Mouse (Mus musculus) megakaryocyte, adult 5-6 weeks (primary cell): ENCODE measurements around the gene Olfr313. TPM values are rescaled to one million over a fixed set of nuclear protein-coding genes. Genes with fewer than 3 reads are reported as not detected.
"Not testable (repeated sequence)": the region's sequence is repeated elsewhere in the genome, so short reads cannot be mapped to it uniquely, and the experiment has no call there.

Experiments
- ATAC-seq: 2 replicates; pipeline ENCODE4 v1.8.0; 2016; ENCODE audit warnings: mild to moderate bottlenecking, inconsistent platforms; ENCODE audit not compliant: poor library complexity, severe bottlenecking
- total RNA-seq, 2 experiments: library from RNA; stranded (forward) in 1 of 2; stranded (reverse) in 1 of 2; fragments of 153-499, 151-499 nt in 1 of 2; fragments of 221-1000, 200-1000 nt in 1 of 2; gene quantifications; 2 replicates each; pipeline versions ENCODE4 v1.2.3 to v1.2.4; 2015 to 2017

The Olfr313 gene
- not detected in 2 replicates for total RNA-seq (2015)
- total RNA-seq (2017): not detected in 2 replicates

DNA sequence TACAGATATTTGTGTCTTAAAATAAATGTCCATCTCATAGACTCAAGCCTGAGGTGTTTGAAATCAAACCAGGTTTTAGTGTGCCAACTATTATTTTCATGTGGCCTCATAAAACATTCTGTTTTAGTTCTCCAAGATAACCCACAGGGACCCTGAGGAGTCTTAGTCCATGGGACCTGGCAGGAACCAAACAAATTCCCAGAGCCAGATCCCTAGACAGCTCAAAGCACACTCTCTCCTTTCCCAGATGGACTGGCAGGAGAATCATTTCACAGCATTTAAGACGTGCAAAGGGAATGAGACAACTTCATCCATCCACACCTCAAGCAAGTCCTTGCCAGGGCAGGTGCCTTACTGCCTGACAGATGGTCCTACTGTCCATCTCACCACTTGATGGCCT is at the start of gene Olfr313:
Gene Olfr313 (plus strand): TSS at position 301 of the 400 bp plus-strand sequence.
- ATAC-seq: not testable (repeated sequence)

DNA sequence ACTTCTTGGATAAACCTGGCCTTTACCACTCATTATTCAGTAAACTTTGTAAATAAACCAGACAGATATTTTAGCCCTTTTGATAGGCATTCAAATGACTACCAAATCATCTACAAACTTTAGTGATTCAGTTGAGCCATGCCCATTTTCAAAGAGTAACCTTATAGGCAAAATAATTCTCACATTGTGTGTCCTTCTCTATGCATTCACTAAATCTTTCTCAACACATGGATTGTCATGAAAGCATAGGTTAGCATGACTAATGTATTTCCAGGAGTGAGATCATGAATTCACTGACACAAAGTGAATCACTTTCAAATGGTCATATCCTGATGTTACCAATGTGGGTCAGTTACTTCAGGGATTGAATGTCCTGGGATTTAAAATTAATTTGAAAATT is 41.9 kb upstream of the Olfr313 start, which contains the start of gene Olfr315:
Gene Olfr315 (plus strand): TSS at position 301 of the 400 bp plus-strand sequence.
- ATAC-seq: no peak

DNA sequence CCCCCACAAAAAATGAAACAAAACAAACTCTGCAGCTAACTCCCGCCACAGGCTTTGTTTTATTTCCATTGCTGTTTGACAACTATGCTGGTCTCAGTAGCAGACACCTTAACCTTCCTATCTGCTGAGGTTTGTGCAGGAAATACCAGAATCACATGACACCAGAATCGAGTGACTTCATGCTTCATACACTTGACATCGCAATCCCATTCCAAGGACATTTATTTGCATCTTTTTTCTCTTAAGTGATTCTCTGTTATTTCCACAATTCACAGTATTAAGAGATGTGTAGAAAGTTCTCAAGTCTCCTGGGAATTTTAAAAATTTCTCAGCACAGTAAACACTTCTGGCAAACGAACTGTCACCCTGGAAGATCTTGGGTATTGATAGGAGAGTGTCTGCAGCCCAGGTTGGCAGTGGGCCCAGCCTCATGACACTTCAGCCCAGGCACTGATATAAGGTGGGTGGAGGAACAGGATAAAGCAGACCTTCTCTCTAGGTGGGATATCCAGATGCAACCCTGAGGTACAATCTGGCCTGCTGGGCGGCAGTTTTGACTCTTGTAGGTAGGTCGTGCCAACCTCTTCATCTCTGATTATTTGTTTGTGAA is 32.2 kb upstream of the Olfr313 start, which contains the start of gene Olfr314:
Gene Olfr314 (plus strand): TSS at position 473 of the 610 bp plus-strand sequence.
- ATAC-seq: no peak

DNA sequence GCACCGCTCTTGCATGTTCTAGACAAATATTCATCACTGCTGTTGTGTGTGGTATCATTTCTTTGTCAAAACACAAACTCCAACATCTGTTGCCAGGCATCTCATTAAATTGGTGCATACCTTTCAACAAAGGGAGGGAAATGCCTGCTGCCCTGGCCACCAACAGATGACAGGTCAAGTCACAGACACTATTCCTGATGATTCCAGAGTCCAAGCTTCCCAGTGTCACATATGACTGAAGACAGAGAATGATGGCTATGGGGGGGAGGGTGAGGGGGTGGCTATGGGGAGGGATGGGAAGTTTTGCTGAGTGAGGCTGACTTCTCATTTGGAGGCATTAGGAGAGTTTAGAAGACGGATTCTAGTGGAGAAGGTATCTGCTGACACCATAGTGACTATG is 30.6 kb upstream of the Olfr313 start:
- ATAC-seq: no peak

DNA sequence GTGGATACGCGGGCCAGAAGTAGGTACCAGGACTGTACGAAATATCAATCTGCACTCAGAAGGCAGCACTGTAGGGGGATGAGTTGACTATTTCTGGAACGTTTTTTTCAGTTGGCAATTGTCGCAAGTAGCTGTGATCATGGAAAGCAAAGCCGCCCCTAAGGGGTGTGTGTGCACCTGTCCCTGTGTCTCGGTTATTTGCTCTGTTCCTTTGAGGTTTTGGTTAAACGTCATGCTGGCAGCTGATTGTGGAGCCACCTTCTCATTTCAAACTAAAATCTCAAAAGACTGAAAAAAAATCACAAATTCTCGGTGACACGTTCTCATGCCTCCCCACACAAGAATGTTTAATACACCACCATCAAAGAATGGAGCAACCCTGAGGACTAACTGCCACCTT is 27.1 kb upstream of the Olfr313 start:
- ATAC-seq: no peak

DNA sequence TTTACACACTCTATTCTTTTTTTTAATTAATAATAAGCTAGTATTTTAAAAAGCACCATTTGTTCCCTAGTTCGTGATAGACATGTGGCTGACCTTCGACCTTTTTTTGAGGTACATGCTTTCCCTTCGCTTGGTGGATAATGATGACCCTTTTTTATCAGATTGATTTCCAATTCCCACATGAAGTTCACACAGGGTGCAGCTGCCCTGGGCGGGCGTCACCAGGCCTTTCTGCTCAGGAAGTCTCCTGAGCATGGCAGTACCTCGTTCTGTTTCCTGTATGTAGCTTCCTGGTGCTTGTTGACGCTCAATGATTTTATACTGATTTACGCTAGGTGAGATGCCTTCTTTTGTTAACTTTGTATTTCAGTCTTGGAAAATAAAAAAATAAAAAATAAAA is 26.5 kb upstream of the Olfr313 start:
- ATAC-seq: no peak

DNA sequence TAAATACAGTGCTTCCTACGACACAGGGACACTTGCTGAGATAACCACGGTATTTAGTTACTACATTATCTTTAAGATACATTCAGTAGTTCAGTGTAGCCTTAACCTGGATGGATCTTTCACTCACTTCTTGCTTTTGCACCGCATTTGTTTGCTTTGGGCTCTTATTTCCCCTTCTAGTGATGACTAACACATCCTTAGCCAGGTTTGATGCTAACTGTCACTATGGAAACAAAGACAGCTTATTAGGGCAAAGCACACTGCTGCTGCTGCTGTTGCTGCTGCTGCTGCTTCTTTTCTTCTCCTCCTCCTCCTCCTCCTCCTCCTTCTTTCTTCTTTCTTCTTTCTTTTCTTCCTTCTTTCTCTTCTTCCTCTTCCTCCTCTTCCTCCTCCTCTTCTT is 25.3 kb upstream of the Olfr313 start:
- no peak for ATAC-seq

DNA sequence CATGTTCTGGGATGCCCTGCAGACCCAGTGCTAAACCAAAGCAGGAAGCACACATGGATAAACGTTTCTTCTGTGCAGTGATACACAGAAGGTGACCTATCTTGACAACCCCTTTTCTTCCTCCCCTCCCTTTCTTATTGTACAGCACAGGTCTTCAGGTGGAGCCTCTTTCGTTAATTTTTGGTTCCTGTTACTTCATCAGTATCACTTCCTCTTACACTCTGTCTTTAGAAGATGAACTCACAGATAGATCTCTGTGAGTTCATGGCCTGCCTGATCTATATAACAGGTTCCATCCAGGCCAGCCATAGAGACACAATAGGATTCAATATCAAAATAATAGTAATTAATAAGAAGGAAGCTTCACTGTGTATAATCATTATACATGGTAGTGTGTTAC is 24.7 kb upstream of the Olfr313 start:
- peak; percentile 54 for ATAC-seq

DNA sequence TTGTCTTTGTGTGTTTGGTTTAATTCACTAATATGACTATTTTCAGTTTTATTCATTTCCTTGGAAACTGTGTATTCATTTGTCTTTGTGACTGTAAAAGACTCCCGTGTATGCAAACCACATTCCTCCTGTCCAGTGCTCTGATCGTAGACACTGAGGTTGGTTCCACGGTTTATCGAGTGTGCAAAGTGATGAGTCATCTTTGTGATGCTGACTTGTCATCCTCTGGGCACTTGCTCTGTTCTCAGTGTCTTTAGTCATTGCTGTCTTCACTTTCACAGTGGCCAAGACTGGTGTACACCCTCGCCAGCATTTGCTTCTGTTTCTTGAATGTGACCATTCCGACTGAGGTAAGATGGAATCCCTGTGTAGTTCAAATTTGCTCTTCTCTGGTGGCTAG is 24.2 kb upstream of the Olfr313 start:
- no peak for ATAC-seq

DNA sequence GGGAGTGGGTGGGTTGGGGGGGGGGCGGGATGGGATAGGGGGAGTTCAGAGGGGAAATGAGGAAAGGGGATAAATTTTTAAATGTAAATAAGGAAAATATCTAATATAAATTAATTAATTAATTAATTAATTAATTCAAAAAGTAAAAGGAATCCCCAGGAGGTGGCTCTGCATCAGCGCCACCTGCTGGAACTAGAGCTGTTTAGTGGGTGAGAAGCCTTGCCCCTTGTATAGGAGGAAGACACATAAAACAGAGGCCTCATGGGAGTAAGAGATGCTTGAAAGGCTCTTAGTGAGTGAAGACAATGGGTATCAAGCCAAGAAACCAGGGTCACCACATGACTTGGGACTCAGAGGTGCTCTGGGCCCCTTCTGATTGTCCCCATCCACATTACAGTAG is 18.9 kb upstream of the Olfr313 start:
- no peak for ATAC-seq

DNA sequence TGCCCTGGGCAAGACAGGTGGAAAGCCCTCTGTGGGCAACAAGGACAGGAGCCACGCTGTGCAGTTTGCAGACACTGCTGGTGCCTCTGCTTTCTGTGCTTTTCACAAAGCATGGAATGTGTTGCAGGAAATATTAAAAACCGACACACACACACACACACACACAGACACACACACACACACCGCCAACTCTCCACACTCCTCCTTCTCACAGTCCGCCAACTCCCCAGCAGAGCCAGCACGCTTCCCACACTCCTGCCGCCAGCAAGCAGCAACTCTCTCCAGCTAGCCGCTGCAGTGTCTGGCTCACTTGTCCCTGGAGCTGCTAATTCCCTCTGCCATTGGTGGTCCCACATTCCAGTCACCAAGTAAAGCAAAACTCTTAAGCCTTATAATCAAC is 17.9 kb upstream of the Olfr313 start:
- ATAC-seq: no peak

DNA sequence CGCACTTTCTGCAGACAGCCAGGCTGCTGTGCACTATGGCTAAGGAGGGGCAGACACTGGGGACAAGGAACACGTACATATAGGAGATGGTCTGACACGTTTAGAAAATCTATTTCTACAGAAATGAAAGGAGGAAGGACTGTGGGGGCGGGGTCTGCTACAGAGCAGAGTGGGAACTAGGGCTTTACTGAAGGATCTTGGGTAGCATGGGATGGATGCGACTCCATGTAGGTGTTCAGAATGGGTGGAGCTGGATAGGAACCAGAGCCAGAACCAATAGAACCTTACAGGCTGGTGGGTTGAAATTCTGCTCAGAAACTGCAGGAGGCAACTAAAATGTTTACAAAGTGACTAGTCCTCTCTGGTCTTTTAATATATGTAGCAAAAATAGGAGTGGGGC is 15.1 kb upstream of the Olfr313 start:
- no peak for ATAC-seq

DNA sequence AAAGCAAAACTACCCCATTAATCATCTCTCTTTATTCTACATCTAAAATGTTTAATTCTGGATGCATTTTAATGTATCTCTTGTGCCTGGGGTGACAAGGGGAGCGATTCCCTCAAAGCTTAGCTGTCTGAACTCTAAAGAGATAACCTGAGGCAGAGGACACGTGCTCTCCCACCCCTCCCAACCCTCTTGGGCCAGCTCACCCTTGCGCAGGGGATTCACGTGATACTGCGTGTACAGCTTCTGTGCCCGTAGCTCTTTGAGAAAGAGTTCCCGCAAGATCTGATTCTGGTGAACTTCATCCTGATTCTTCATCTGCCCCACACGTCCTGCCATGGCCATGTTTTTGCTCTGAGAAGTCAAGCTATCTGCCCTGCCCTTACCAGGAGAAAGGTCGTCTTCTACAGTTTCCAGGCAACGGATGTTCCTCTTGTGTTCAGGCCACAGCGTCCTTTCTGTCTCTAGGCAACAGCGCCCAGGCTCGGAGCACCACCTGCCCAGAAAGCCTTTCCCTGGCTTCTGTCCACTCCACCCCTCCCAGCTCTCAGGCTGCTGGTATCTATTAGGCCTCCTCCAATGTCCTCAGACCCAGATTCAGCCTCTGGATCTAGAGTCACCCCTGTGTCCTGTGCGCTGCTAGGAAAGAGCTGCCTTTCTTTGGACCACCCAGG is 13.1 kb upstream of the Olfr313 start, which contains the start of gene Fam183b:
Gene Fam183b (minus strand): TSS at position 403 of the 671 bp plus-strand sequence.
- no peak for ATAC-seq

DNA sequence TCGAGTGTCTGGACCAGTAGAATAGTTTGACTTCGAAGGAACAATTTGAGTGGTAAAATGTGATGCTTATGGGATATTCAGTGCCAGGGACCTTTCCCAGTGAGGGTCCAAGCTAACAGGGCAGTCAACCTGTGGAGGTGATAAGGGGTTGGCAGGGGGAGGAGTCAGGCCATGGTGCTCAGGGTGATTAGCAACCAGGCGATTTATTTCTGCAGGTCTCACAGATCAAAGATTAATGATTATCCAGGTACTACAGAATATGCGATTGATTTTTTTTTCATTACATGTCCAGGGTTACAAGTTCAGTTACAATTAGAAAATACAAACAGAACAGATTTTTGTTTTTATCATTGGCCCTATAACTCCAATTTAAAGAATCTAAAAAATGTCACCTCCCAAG is 10.9 kb upstream of the Olfr313 start:
- ATAC-seq: no peak

DNA sequence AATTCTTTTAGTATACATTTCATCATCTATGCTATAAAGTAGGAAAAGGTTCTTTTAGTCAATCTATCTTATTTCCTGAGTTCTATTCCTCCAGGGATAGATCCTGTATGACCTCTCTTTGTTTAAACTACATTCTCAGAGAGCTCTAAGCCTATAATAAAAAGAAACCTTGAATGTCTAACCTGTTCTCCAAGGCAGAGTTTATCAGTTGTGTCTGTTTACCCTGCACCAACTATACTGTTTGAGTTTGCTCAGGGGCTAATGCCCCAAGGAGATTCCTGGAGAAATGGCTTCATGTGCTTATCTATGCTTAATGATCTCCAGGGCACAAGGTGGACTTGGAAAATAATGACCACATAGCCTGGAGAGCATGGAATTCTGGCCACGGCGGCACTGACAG is 10.4 kb upstream of the Olfr313 start:
- ATAC-seq: no peak

DNA sequence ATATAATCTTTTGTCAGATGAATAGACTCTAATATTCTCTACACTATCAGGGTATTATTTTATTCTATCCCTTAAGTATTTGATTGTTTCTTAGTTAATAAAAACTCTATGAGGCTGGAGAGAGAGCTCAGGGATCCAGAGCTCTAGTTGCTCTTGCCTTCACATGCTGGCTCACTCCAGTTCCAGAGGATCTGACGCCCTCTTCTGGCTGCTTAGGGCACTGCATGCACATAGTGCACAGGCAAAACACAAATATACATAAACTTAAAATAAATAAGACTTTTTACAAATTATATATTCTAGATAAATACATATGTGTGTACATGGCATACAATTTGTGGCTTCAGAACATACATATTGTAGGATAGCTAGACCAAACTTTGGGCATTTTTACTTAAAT is 2.8 kb upstream of the Olfr313 start:
- ATAC-seq: no peak

DNA sequence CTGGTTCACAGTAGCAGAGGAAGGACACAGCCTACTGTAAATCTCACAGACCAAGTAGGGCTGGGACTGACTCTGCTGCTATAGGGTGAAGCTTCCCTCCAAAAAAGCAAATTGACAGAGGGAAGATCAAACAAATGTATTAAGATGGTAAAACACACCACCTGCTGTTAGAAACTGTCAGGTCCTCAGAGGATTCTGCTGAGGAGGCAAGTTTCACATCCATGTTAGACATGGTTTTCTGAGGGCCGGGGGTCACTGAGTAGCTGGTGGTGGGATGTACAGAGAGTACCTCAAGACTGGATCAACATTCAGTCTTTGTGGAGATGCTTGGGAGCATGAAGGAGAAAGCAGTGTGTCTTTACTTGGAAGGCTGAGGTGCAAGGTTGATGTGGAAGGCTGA is 876 bp downstream of the Olfr313 start:
- ATAC-seq: no peak

DNA sequence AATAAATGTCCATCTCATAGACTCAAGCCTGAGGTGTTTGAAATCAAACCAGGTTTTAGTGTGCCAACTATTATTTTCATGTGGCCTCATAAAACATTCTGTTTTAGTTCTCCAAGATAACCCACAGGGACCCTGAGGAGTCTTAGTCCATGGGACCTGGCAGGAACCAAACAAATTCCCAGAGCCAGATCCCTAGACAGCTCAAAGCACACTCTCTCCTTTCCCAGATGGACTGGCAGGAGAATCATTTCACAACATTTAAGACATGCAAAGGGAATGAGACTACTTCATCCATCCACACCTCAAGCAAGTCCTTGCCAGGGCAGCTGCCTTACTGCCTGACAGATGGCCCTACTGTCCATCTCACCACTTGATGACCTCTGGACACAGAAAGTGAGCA is 14.1 kb downstream of the Olfr313 start, which contains the start of gene Olfr312:
Gene Olfr312 (plus strand): TSS at position 301 of the 400 bp plus-strand sequence.
- not testable (repeated sequence) for ATAC-seq

DNA sequence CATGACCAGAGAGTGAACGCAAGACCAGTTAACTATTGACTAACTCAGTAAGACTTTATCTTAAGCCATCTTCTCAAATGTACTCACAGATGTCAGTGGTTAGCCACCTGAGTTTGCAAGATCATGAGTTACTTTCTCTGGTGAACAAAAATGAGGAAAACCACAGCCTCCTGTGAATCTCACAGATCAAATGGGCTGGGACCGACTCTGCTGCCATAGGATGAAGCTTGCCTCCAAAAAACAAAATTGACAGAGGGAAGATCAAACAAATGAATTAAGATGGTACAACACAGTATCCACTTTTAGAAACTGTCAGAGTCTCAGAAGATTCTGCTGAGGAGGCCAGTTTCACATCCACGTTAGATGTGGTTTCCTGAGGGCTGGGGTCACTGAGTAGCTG is 15.0 kb downstream of the Olfr313 start:
- ATAC-seq: no peak

DNA sequence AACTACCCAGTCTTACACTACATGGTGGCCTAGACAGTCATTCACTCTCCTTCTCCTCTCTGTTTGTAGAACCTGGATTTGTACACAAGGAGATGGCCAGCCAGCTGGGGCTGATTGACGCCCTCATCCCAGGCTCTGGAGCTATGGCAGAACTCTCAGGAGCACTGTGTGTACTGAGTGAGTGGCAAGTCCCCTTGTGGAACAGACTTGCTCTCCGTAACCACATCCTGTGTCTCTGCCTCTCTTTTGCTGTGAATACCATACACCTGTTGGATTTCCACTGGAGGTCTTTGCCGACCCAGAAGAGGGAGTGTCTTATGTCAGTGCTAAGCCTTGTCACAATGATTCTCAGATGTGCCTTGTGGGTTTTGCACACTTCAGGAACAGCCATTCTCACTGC is 17.7 kb downstream of the Olfr313 start:
- not testable (repeated sequence) for ATAC-seq

DNA sequence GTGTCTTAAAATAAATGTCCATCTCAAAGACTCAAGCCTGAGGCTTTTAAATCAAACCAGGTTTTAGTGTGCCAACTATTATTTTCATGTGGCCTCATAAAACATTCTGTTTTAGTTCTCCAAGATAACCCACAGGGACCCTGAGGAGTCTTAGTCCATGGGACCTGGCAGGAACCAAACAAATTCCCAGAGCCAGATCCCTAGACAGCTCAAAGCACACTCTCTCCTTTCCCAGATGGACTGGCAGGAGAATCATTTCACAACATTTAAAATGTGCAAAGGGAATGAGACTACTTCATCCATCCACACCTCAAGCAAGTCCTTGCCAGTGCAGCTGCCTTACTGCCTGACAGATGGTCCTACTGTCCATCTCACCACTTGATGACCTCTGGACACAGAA is 24.2 kb downstream of the Olfr313 start, which contains the start of gene Olfr311:
Gene Olfr311 (plus strand): TSS at position 301 of the 400 bp plus-strand sequence.
- ATAC-seq: not testable (repeated sequence)

DNA sequence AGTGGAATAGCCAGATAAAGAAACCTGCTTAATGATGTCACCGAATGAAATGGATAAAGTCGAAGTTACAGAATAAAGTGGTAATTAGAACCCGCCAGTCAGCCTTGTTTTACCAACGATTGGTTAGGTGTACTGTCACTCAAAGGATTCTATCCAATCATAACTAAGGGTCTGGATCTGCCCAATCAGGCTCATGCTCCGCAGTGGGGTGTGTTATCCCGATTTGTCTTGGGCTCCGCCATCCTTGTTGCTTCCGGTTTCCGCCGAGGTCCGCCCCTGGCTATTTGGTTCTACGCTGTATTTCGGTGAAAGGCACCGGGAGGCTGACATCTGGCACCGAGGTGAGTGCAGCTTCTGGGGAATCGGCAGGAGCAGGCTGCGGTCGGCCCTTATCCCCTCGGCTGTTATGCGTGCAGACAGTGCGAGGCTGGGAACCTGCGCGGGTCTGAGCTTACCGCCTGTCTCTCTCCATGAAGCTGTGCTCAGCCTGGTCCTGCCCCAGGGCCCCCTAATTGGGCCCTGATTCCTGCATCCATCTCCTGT is 32.2 kb downstream of the Olfr313 start, which contains the start of gene Gm12258:
Gene Gm12258 (plus strand): TSS at position 240 of the 543 bp plus-strand sequence.
- ATAC-seq: peak; percentile 99
